In the genomic region with DNA sequence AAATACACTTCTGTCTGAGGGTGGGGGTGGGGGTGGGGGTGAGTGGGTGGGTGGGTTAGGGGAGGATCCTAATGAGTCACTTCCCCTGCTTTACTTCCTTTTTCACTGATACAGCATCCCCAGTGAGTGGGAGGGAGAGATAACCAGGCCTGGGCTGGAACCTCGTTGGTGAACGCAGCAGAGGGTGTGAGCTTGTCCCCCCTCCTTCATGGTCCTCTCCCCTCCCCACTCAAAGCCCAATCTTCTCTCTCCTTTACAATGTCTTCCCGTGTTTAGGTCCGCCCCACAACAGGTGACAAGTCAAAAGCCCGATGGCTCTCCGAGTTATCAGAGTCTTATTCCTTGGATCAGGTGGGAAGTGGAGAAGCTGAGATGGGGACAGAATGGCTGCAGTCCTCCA, we compare ENCODE assay signal across 12 mouse cellular contexts.
DNase-seq lines count a peak whose midpoint lies in the region; ATAC-seq lines count a peak whose summit lies in the region.
"Had no signal": no experiment of that assay in that cellular context is flagged by ENCODE, and none has a peak within 500 bp of the region (broad histone marks: within the 10 kb centered on the region; RNA-seq: fewer than 3 reads in every experiment).

No protein-coding gene starts in this region.

- no peaks in the 10 kb centered on the region for H3K36me3 ChIP-seq in heart, embryonic 12.5 days
- H3K36me3 ChIP-seq: embryonic facial prominence, embryonic 13.5 days; neural tube, embryonic 12.5 days had no signal

- no peak overlapping the region for H3K9ac ChIP-seq in heart, embryonic 12.5 days
- H3K9ac ChIP-seq: embryonic facial prominence, embryonic 13.5 days; neural tube, embryonic 12.5 days had no signal

- no peaks in the 10 kb centered on the region for H3K9me3 ChIP-seq in heart, embryonic 12.5 days (replicated peaks)
- H3K9me3 ChIP-seq: embryonic facial prominence, embryonic 13.5 days; neural tube, embryonic 12.5 days had no signal

- 32% methylated on average over 6 of the region's 6 CpGs for WGBS in heart, embryonic 12.5 days

- H3K4me1 ChIP-seq in heart, embryonic 12.5 days (replicated peaks) = peaks cover 52% of the 10 kb centered on the region

- H3K4me3 ChIP-seq in heart, embryonic 12.5 days = no peak overlapping the region
- H3K4me3 ChIP-seq: embryonic facial prominence, embryonic 13.5 days; neural tube, embryonic 12.5 days had no signal

- intact Hi-C loops in heart, postnatal 14 days (cut with DNase I) = loop anchor here (5.0 kb wide), 1 partner anchor 50 kb away; no protein-coding TSS in a partner anchor
- intact Hi-C loops in gastrocnemius, postnatal 14 days (cut with DNase I; ENCODE audit: low total_unique reads) = no loop called here

- DNase-seq in heart, postnatal 14 days = no peak
- DNase-seq in CD4-positive helper T cell, adult 2 months (ENCODE audit: low read depth, low spot score) = peak; percentile 82
- peak; percentile 23 for DNase-seq in skeletal muscle tissue, adult 2 months (ENCODE audit: low read depth, low spot score)
- no peak for DNase-seq in yolk sac, embryonic 10.5 days (ENCODE audit: low spot score)
- DNase-seq in cerebellum, adult 18-20 months = no peak
- DNase-seq in gastrocnemius, postnatal 14 days = no peak
- DNase-seq: adrenal gland, postnatal 25 days; left cerebral cortex, postnatal 4 days had no signal

- H3K27me3 ChIP-seq in heart, embryonic 12.5 days (replicated peaks) = no peaks in the 10 kb centered on the region
- H3K27me3 ChIP-seq: embryonic facial prominence, embryonic 13.5 days; neural tube, embryonic 12.5 days had no signal

- H3K4me2 ChIP-seq in heart, embryonic 12.5 days = peak overlapping the region; percentile 27
- H3K4me2 ChIP-seq: embryonic facial prominence, embryonic 13.5 days; neural tube, embryonic 12.5 days had no signal

- ATAC-seq in heart, embryonic 12.5 days (ENCODE audit: insufficient number of reproducible peaks, low FRiP score) = peak; percentile 84
- peak; percentile 39 to 46; a peak in 3 of 4 replicates for ATAC-seq in hematopoietic stem cell, adult 5-6 weeks (replicated peaks in 1 of 2; ENCODE audit: insufficient read depth in 1 of 2, low FRiP score in 2 of 2, low TSS enrichment in 1 of 2, low read depth in 1 of 2, poor library complexity in 2 of 2, severe bottlenecking in 2 of 2)

- H3K27ac ChIP-seq in heart, embryonic 12.5 days (ENCODE audit: poor library complexity, severe bottlenecking) = peak overlapping the region; percentile 73
- H3K27ac ChIP-seq: embryonic facial prominence, embryonic 13.5 days; neural tube, embryonic 12.5 days had no signal

Comparison
In these comparisons a context has a peak if more than half of its experiments do, and no peak if none do; other contexts are left out.
1. DNase-seq: peak in CD4-positive helper T cell, adult 2 months (single experiment) and skeletal muscle tissue, adult 2 months (single experiment); none in heart, postnatal 14 days (0 of 2), yolk sac, embryonic 10.5 days (single experiment), cerebellum, adult 18-20 months (0 of 2) and gastrocnemius, postnatal 14 days (single experiment).